Mouse (Mus musculus) embryonic facial prominence, embryonic 14.5 days (tissue): ENCODE measurements around the gene Acsm5. TPM values are rescaled to one million over a fixed set of nuclear protein-coding genes. Genes with fewer than 3 reads are reported as not detected.

Source experiments
- ATAC-seq: fragments of 200-750 bp; cut with Nextera tagmentation; 2 replicates; pipeline ENCODE4 v1.8.0; 2017; ENCODE audit warnings: low read depth, moderate number of reproducible peaks, moderate TSS enrichment
- DNase-seq: peaks from one replicate; pipeline ENCODE4 v3.0.0-alpha.2; 2015; ENCODE audit warnings: low spot score
- H3K27ac ChIP-seq: fragments of 300-500 bp; sonication (generic); replicated peaks from 2 replicates; pipeline ENCODE4 v1.5.1; 2014; ENCODE audit warnings: low read depth, mild to moderate bottlenecking, low read length, moderate library complexity
- H3K27me3 ChIP-seq: fragments of 300-500 bp; sonication (generic); replicated peaks from 2 replicates; pipeline ENCODE4 v1.6.1; 2014; ENCODE audit warnings: low read length; ENCODE audit not compliant: control insufficient read depth, insufficient read depth
- H3K36me3 ChIP-seq: fragments of 300-500 bp; sonication (generic); 2 replicates; pipeline ENCODE4 v1.6.1; 2014; ENCODE audit warnings: low read length, mixed read lengths; ENCODE audit not compliant: control insufficient read depth, insufficient read depth
- H3K4me1 ChIP-seq: fragments of 300-500 bp; sonication (generic); 2 replicates; pipeline ENCODE4 v1.6.1; 2014; ENCODE audit warnings: antibody characterized with exemption, low read length; ENCODE audit not compliant: control insufficient read depth, insufficient read depth
- H3K4me2 ChIP-seq: fragments of 300-500 bp; sonication (generic); 2 replicates; pipeline ENCODE4 v1.6.1; 2014; ENCODE audit warnings: low read depth, mild to moderate bottlenecking, low read length, moderate library complexity, mixed read lengths
- H3K4me3 ChIP-seq: fragments of 300-500 bp; sonication (generic); 2 replicates; pipeline ENCODE4 v1.5.1; 2014; ENCODE audit warnings: low read depth, mild to moderate bottlenecking, low read length
- H3K9ac ChIP-seq: fragments of 300-500 bp; sonication (generic); 2 replicates; pipeline ENCODE4 v1.6.1; 2014; ENCODE audit warnings: low read depth, mild to moderate bottlenecking, low read length, moderate library complexity, mixed read lengths
- H3K9me3 ChIP-seq: fragments of 300-500 bp; sonication (generic); 2 replicates; pipeline ENCODE4 v1.6.1; 2016; ENCODE audit warnings: low read length; ENCODE audit not compliant: control insufficient read depth
- WGBS: fragments of 180-500 bp; shearing (Covaris S2); extraction: QIAGEN DNeasy Blood & Tissue Kit; methylation state at CpG from one replicate; pipeline ENCODE4 v1.1.7; 2014; 5-methylcytosine and 5-hydroxymethylcytosine counted together
- polyA plus RNA-seq: library from polyadenylated mRNA; unstranded; fragments of >200 nt; fragmentation: Nextera tagmentation; extraction: Ambion mirVana; gene quantifications from 2 replicates; pipeline ENCODE4 v1.2.1, GENCODE M21; 2014

Gene Acsm5
- polyA plus RNA-seq, 1 experiment from 2014 or later, result 0.15 TPM

GRCm38 (mm10) chr7:119527548-119527947, 8.3 kb downstream of the Acsm5 start:
- no peak overlapping the region for H3K4me3 ChIP-seq
- no peaks in the 10 kb centered on the region for H3K9me3 ChIP-seq
- ATAC-seq, result no peak
- 66% methylated on average over 2 of the region's 2 CpGs for WGBS
- no peaks in the 10 kb centered on the region for H3K36me3 ChIP-seq
- no peaks in the 10 kb centered on the region for H3K4me1 ChIP-seq
- no peak overlapping the region for H3K9ac ChIP-seq
- DNase-seq, result no peak
- H3K27ac ChIP-seq, result no peak overlapping the region
- H3K27me3 ChIP-seq, result no peaks in the 10 kb centered on the region
- no peak overlapping the region for H3K4me2 ChIP-seq

DNA sequence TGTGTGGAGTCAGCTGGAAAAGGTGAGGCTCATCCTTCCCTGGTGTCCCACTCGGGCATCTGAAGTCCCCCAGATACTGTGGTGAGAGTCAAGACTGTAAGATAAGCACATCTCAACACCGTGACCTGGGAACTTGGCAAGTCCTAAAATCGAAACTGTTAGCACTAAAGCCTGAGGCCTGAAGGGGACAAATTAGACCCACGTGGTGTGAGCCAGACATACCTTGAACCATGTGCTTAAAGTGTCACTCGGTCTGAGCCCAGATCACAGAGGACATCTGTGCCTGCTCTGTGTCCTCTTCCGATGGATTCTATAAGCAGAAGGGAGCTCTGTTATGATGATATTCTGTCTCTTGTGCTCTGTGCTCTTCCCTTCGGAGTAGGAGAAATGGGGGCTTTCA, 9.4 kb downstream of the Acsm5 start:
- 68% methylated on average over 7 of the region's 7 CpGs for WGBS
- no peaks in the 10 kb centered on the region for H3K36me3 ChIP-seq
- no peaks in the 10 kb centered on the region for H3K27me3 ChIP-seq
- no peak overlapping the region for H3K4me3 ChIP-seq
- no peaks in the 10 kb centered on the region for H3K9me3 ChIP-seq
- no peak for ATAC-seq
- H3K4me2 ChIP-seq, result no peak overlapping the region
- H3K4me1 ChIP-seq, result no peaks in the 10 kb centered on the region
- DNase-seq, result no peak
- no peak overlapping the region for H3K27ac ChIP-seq
- H3K9ac ChIP-seq, result no peak overlapping the region

- Histone ChIP-seq H3K9me3 (no peaks in the 10 kb centered on the region), H3K27ac (no peak overlapping the region), H3K27me3 (no peaks in the 10 kb centered on the region), H3K36me3 (no peaks in the 10 kb centered on the region), H3K4me1 (no peaks in the 10 kb centered on the region), H3K9ac (no peak overlapping the region), H3K4me3 (no peak overlapping the region), H3K4me2 (no peak overlapping the region)
- DNase-seq, result no peak
- 45% methylated on average over 1 of the region's 1 CpGs for WGBS
- ATAC-seq, result no peak
Observed at GRCm38 (mm10) chr7:119532924-119533323, 13.7 kb downstream of the Acsm5 start.

GRCm38 (mm10) chr7:119534389-119534788, 15.1 kb downstream of the Acsm5 start:
- no peak for ATAC-seq
- H3K9me3 ChIP-seq, result no peaks in the 10 kb centered on the region
- H3K9ac ChIP-seq, result no peak overlapping the region
- no peaks in the 10 kb centered on the region for H3K36me3 ChIP-seq
- H3K27ac ChIP-seq, result no peak overlapping the region
- H3K27me3 ChIP-seq, result no peaks in the 10 kb centered on the region
- H3K4me3 ChIP-seq, result no peak overlapping the region
- no peak overlapping the region for H3K4me2 ChIP-seq
- H3K4me1 ChIP-seq, result no peaks in the 10 kb centered on the region
- DNase-seq, result no peak
- 83% methylated on average over 2 of the region's 2 CpGs for WGBS

DNA sequence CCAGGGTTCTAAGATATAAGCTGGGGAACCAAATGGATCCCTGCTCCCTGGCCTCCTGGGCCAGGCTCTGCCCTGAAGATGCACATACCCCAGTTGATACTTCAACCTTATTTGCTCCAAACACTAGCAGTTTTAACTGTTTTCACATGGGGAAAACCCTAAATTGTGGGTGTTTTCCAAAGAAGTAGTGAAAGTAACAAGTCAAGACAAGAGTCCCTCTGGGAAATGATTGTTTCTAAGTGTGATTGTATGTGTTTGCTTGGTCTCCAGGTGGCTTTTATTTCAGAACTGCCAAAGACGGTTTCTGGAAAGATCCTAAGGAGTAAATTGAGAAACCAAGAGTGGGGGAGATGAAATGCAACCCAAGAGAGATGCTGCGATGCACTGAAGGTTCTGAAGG, 23.2 kb downstream of the Acsm5 start:
- no peak overlapping the region for H3K4me3 ChIP-seq
- no peaks in the 10 kb centered on the region for H3K27me3 ChIP-seq
- DNase-seq (no peak), ATAC-seq (no peak)
- no peaks in the 10 kb centered on the region for H3K4me1 ChIP-seq
- H3K9ac ChIP-seq, result no peak overlapping the region
- no peaks in the 10 kb centered on the region for H3K36me3 ChIP-seq
- no peak overlapping the region for H3K27ac ChIP-seq
- 70% methylated on average over 2 of the region's 2 CpGs for WGBS
- H3K4me2 ChIP-seq, result no peak overlapping the region
- H3K9me3 ChIP-seq, result no peaks in the 10 kb centered on the region

DNA sequence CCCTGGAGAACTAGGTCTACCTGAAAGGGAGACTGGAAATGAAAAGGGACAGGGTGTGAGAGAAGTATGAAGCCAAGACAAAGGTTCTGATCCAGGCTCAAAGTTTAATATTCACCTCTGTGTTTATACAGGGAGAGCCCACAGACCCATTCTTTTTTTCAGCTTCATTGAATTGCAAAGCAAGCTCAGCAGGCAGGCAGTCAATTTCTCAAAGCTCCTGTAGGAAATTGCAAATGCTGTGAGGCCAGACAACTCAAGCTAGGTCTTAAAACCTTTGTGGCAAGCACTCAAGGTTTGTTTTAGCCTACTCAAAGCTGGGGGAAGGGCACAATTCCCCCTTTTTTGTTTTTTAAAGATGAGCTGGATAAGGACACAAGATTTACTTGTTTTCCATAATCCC, 26.3 kb downstream of the Acsm5 start:
- H3K36me3 ChIP-seq, result no peaks in the 10 kb centered on the region
- H3K27me3 ChIP-seq, result no peaks in the 10 kb centered on the region
- H3K27ac ChIP-seq, result no peak overlapping the region
- H3K4me3 ChIP-seq, result no peak overlapping the region
- no peaks in the 10 kb centered on the region for H3K4me1 ChIP-seq
- no peak for ATAC-seq
- no peaks in the 10 kb centered on the region for H3K9me3 ChIP-seq
- DNase-seq, result no peak
- no peak overlapping the region for H3K9ac ChIP-seq
- H3K4me2 ChIP-seq, result no peak overlapping the region

GRCm38 (mm10) chr7:119550471-119551222, 31.4 kb downstream of the Acsm5 start:
- no peaks in the 10 kb centered on the region for H3K36me3 ChIP-seq
- 85% methylated on average over 3 of the region's 3 CpGs for WGBS
- H3K27ac ChIP-seq, result no peak overlapping the region
- no peak overlapping the region for H3K4me3 ChIP-seq
- no peak for DNase-seq
- no peaks in the 10 kb centered on the region for H3K4me1 ChIP-seq
- H3K9ac ChIP-seq, result no peak overlapping the region
- H3K9me3 ChIP-seq, result no peaks in the 10 kb centered on the region
- no peaks in the 10 kb centered on the region for H3K27me3 ChIP-seq
- no peak overlapping the region for H3K4me2 ChIP-seq
- no peak for ATAC-seq

- H3K27me3 ChIP-seq, result no peaks in the 10 kb centered on the region
- no peak within 1 kb of the TSS for H3K4me3 ChIP-seq
- 67% methylated on average over 1 of the region's 1 CpGs for WGBS
- H3K4me2 ChIP-seq, result no peak within 1 kb of the TSS
- no peaks in the 10 kb centered on the region for H3K9me3 ChIP-seq
- no peak within 1 kb of the TSS for H3K9ac ChIP-seq
- no peak for ATAC-seq
- H3K36me3 ChIP-seq, result no peaks in the 10 kb centered on the region
- no peak for DNase-seq
- H3K4me1 ChIP-seq, result no peaks in the 10 kb centered on the region
- no peak within 1 kb of the TSS for H3K27ac ChIP-seq
Observed at GRCm38 (mm10) chr7:119554040-119554439, 34.8 kb downstream of the Acsm5 start, which contains the start of gene Acsm2. Gene Acsm2, plus strand, starts transcription at chr7:119554340.

DNA sequence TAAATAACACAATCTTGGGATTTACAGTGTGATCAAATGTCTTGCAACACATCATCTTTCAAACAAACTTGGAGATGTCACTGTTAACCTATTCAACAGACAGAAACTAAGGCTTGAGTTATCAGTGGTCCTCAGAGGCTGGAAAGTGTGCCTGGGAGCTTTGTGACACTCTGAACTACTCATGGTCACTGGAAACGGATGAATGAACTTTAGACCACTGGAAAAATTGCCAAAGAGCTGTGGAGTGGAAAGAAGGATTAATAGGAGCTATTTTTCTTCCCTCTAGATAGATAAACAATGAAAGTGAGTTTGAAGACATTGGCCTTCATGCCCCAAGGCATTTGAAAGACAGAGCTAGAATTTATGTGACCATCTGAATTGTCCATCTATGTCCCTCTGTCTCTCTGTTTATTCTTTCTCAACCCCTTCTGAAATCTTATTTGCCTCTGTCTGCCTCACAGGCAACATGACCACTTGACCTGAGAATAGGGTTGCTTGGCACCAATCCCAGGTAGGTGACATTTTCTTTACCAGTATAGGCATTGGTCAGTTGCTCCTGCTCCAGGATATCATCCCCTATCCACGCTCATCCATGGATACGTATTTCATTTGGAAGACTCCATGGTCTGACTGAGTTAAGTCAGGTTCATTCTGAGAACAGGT, 40.7 kb downstream of the Acsm5 start:
- WGBS, result 82% methylated on average over 3 of the region's 3 CpGs
- DNase-seq (no peak), ATAC-seq (no peak)
- Histone ChIP-seq H3K9ac (no peak overlapping the region), H3K4me3 (no peak overlapping the region), H3K9me3 (no peaks in the 10 kb centered on the region), H3K27ac (no peak overlapping the region), H3K4me1 (no peaks in the 10 kb centered on the region), H3K36me3 (no peaks in the 10 kb centered on the region), H3K27me3 (no peaks in the 10 kb centered on the region), H3K4me2 (no peak overlapping the region)
